Mouse (Mus musculus): Measurements from ENCODE around the gene Rbm15.

GRCm38 (mm10) chr3:107330503-107331424, 2.7 kb downstream of the Rbm15 start:
- TF ChIP-seq GATA1 (IDR thresholded peaks at IDR 0.05; ENCODE audit: low read length) (no peak), TAL1 (IDR thresholded peaks at IDR 0.05; ENCODE audit: low read length) (no peak)
